Mouse (Mus musculus) kidney, adult 2 months (tissue): ENCODE measurements around the gene Lair1. TPM values are rescaled to one million over a fixed set of nuclear protein-coding genes. Genes with fewer than 3 reads are reported as not detected.
A peak's percentile ranks its signal among the peaks of the same experiment; 100 is the strongest.

Experiments used
- DNase-seq: peaks from one replicate; pipeline ENCODE4 v3.0.0; 2021
- H3K27ac ChIP-seq: fragments of 200-500 bp; 2 replicates; pipeline ENCODE4 v1.5.1; 2012; ENCODE audit warnings: low read depth, low read length, control low read depth, inconsistent platforms; ENCODE audit not compliant: insufficient read depth
- H3K27me3 ChIP-seq: fragments of 200-500 bp; replicated peaks from 2 replicates; pipeline ENCODE4 v1.6.1; 2012; ENCODE audit warnings: mild to moderate bottlenecking, moderate library complexity, low read length, inconsistent platforms; ENCODE audit not compliant: control insufficient read depth, insufficient read depth
- H3K36me3 ChIP-seq: fragments of 200-500 bp; 2 replicates; pipeline ENCODE4 v1.6.1; 2012; ENCODE audit warnings: mild to moderate bottlenecking, moderate library complexity, low read length, inconsistent platforms; ENCODE audit not compliant: control insufficient read depth, insufficient read depth
- H3K4me1 ChIP-seq: fragments of 200-500 bp; 2 replicates; pipeline ENCODE4 v1.6.1; 2011; ENCODE audit warnings: low read length; ENCODE audit not compliant: control insufficient read depth, insufficient read depth
- H3K4me3 ChIP-seq: fragments of 200-500 bp; 2 replicates; pipeline ENCODE4 v1.5.1; 2011; ENCODE audit warnings: mild to moderate bottlenecking, low read depth, low read length, control low read depth; ENCODE audit not compliant: insufficient read depth
- CTCF ChIP-seq: fragments of 200-500 bp; conservative IDR thresholded peaks from 2 replicates; pipeline ENCODE4 v1.5.1; 2011; ENCODE audit warnings: low read depth, mild to moderate bottlenecking, control low read depth, low read length, moderate library complexity, mixed read lengths; ENCODE audit not compliant: insufficient read depth, insufficient read length
- POLR2A ChIP-seq: fragments of 200-500 bp; IDR thresholded peaks from one replicate; pipeline ENCODE4 v1.6.1; 2011; ENCODE audit warnings: low read depth, low read length, control low read depth
- WGBS: fragments of 180-500 bp; shearing (Covaris S2); methylation state at CpG from one replicate; pipeline ENCODE4 v1.1.7; 2018; 5-methylcytosine and 5-hydroxymethylcytosine counted together
- polyA plus RNA-seq: library from polyadenylated mRNA; depleted of rRNA; stranded (reverse); fragments of >200 nt; gene quantifications from 2 replicates; pipeline ENCODE4 v1.2.3, GENCODE M21; 2012; rRNA removed

The Lair1 gene
- 1.6 and 1.9 TPM in 2 replicates for polyA plus RNA-seq

DNA sequence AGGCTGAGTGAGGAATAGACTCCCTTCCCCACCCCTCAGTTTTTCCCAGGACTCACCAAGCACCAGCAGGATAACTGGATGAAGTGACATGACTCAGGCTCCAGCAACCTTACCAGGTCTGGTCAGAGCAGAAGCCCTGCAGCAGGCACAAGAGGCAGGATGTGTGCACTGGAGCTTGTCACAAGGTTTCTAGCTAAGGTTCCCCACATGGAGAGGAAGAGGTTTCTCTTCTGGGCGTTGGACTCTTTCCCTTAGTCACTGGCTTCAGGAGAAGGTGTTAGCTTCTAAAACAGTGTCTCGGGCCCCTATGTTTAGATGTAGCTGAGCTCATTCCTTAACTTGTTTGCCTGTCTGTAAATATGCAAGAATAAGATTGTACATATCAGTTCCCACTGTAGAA, at the start of gene Lair1:
Gene Lair1 (minus strand): TSS at position 192 of the 400 bp plus-strand sequence.
- Histone ChIP-seq H3K4me1 (no peaks in the 10 kb centered on the region), H3K4me3 (no peak within 1 kb of the TSS), H3K36me3 (no peaks in the 10 kb centered on the region), H3K27ac (no peak within 1 kb of the TSS), H3K27me3 (no peaks in the 10 kb centered on the region)
- no peak for DNase-seq
- WGBS: 74% methylated on average over 2 of the region's 2 CpGs
- TF ChIP-seq POLR2A: no peak
- no peak for TF ChIP-seq CTCF

DNA sequence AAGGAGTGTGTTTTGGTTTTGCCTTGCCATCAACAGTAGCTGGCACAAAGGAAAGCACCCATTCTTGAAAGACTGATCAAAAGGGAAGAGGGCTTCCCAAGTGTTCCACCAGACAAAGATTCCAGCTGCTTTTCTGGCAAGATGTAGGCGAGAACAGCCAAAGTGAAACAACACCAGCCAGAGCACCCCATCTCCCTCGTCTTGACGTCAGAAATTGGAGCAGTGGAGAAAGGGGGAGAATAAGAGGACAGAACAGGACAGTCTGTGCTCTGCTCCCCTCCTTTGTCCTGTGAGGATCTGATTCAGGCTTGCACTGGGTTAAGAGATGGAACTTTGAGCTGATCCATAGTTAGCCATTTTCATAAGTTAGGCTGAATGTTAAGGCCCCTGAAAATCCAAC, 48.8 kb upstream of the Lair1 start:
- DNase-seq: no peak
- no peak overlapping the region for H3K4me3 ChIP-seq
- no peaks in the 10 kb centered on the region for H3K27me3 ChIP-seq
- no peak for TF ChIP-seq POLR2A
- no peak for TF ChIP-seq CTCF
- no peaks in the 10 kb centered on the region for H3K36me3 ChIP-seq
- H3K4me1 ChIP-seq: no peaks in the 10 kb centered on the region
- H3K27ac ChIP-seq: no peak overlapping the region
- WGBS: 54% methylated on average over 3 of the region's 3 CpGs

DNA sequence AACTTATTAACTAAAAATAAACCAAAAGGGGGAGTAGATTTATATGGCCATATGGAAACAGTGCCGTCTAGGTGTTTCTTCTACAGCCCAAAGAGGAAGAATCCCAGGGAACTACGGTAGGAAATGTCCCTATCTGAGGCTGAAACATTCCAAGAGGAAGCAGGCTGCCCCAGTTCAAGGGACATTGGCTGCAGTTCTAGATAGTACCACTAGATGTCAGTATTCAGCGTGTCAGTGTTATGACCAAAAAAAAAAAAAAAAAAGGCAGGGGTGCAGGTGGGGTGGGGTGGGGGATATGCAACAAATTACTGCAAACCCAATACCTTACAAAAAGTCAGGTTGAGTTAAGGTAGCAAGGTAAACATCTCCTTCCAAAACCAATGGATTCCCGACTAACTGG, 40.4 kb upstream of the Lair1 start:
- peak; percentile 59 for TF ChIP-seq CTCF
- no peak for TF ChIP-seq POLR2A
- Histone ChIP-seq H3K4me1 (no peaks in the 10 kb centered on the region), H3K27me3 (no peaks in the 10 kb centered on the region), H3K36me3 (no peaks in the 10 kb centered on the region), H3K27ac (no peak overlapping the region), H3K4me3 (no peak overlapping the region)
- DNase-seq: peak; percentile 55
- WGBS: 18% methylated on average over 4 of the region's 4 CpGs

DNA sequence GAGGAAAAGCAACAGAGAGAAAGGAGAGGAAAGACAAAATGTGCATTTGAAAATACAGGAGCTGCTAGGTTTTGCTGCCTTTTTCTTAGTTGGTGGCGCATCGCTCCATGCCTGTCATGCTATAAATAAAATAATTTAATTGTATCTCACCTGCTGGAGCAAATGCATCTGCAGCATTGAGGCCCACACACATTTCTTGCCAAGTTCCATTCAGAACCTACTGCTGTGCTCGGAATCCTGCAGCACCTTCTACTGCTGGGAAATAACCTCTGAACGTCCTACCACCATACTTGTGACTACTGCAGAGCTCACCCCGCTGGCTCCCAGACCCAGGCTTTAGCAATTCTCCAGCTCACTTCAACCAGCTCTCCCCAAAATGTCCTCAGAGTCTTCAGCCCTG, 38.1 kb upstream of the Lair1 start:
- H3K27me3 ChIP-seq: no peaks in the 10 kb centered on the region
- H3K27ac ChIP-seq: no peak overlapping the region
- WGBS: 76% methylated on average over 5 of the region's 5 CpGs
- TF ChIP-seq POLR2A: no peak
- no peak for TF ChIP-seq CTCF
- DNase-seq: no peak
- no peaks in the 10 kb centered on the region for H3K4me1 ChIP-seq
- no peak overlapping the region for H3K4me3 ChIP-seq
- no peaks in the 10 kb centered on the region for H3K36me3 ChIP-seq

DNA sequence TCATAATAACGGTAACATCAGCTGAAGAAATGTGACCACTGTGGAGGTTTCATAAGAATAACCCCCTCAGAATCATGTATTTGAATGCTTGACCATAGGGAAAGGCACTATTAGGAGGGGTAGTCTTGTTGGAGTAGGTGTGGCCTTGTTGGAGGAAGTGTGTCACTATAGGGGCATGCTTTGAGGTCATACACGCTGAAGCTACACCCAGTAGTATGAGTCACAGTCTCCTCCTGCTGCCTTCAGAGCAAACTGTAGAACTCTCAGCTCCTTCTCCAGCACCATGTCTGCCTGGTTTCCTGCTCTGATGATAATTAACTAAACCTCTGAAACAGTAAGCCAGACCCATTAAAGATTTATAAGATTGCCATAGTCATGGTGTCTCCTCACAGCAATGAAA, 35.8 kb upstream of the Lair1 start:
- WGBS: 59% methylated on average over 2 of the region's 2 CpGs
- Histone ChIP-seq H3K27me3 (no peaks in the 10 kb centered on the region), H3K36me3 (no peaks in the 10 kb centered on the region), H3K27ac (no peak overlapping the region), H3K4me1 (no peaks in the 10 kb centered on the region), H3K4me3 (no peak overlapping the region)
- TF ChIP-seq CTCF (no peak), POLR2A (no peak)
- no peak for DNase-seq

DNA sequence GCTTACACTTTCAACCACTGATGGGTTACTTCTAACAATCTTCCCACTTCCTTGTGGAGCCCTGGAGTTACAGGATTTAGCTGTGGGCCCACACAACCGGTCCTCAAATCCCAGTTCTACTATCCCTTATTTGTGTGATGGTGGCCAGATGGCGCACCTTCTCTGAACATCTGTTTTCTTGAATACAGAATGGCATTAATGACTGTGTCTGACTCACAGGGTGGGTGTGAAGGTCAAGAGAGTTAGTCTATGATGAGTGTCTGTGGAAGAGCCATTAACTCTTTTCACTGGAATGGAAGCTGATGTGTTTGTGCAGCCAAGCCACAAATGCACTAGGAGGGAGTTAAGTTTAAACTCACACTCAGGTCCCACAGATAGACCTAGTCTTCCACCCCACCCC, 35.3 kb upstream of the Lair1 start:
- DNase-seq: no peak
- TF ChIP-seq POLR2A (no peak), CTCF (no peak)
- H3K4me1 ChIP-seq: no peaks in the 10 kb centered on the region
- H3K4me3 ChIP-seq: no peak overlapping the region
- no peaks in the 10 kb centered on the region for H3K27me3 ChIP-seq
- WGBS: 82% methylated on average over 2 of the region's 2 CpGs
- H3K27ac ChIP-seq: no peak overlapping the region
- no peaks in the 10 kb centered on the region for H3K36me3 ChIP-seq

DNA sequence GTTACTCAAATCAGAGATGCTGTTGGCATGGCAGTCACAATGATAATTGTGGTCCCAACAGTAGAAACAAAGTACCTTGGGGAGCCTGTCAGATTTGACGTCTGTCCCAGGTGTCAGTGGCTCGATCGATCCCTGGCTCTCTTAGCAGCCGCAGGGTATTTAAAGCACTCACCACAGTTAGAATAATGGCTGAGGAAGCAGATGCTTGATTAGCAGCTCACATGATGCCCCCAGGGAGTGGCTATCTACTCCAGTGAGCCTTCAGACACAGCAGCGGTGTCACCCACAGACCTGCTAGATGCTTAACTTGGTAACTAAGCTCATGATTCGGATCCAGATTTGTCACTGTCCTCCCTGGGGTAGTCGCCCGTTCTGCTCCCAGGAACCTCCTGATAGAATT, 28.2 kb upstream of the Lair1 start:
- no peaks in the 10 kb centered on the region for H3K4me1 ChIP-seq
- no peak overlapping the region for H3K4me3 ChIP-seq
- no peaks in the 10 kb centered on the region for H3K36me3 ChIP-seq
- no peak overlapping the region for H3K27ac ChIP-seq
- DNase-seq: no peak
- WGBS: 56% methylated on average over 8 of the region's 8 CpGs
- H3K27me3 ChIP-seq: no peaks in the 10 kb centered on the region
- no peak for TF ChIP-seq CTCF
- TF ChIP-seq POLR2A: no peak

DNA sequence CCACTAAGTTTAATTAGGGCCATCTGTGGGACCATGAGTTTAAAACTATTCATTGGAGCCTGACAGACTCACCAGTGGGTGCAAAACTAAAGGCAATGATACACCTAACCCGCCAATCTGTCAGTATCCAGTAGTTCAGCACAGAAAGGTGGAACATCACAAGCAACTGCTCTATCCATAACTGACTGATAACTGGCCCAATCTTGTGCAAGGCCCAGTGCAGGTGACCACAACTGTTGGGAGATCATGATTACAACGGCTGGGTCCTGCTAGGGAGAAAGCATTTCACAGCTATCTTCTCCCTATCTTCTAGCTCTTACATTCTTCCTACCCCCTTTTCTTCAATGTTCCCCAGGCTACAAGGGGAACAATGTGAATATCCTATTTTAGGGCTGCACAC, 25.7 kb upstream of the Lair1 start:
- Histone ChIP-seq H3K36me3 (no peaks in the 10 kb centered on the region), H3K4me1 (no peaks in the 10 kb centered on the region), H3K27ac (no peak overlapping the region), H3K27me3 (no peaks in the 10 kb centered on the region), H3K4me3 (no peak overlapping the region)
- WGBS: 81% methylated on average over 2 of the region's 2 CpGs
- no peak for DNase-seq
- no peak for TF ChIP-seq POLR2A
- no peak for TF ChIP-seq CTCF
